Mouse (Mus musculus) liver, adult 2 months (tissue): ENCODE measurements at regions not wholly inside any gene's neighbourhood (a gene's known extent, or its start where the extent isn't known, plus 50 kb on each side); places are given as distances from the start of the nearest gene placed in this dataset.
"Not testable (repeated sequence)": the region's sequence is repeated elsewhere in the genome, so short reads cannot be mapped to it uniquely, and the experiment has no call there.

Source experiments
- DNase-seq: peaks from one replicate; pipeline ENCODE4 v3.0.0-alpha.2; 2011; ENCODE audit warnings: low read depth, low spot score; ENCODE audit errors: extremely low read depth
- H3K27ac ChIP-seq: fragments of 200-500 bp; replicated peaks from 2 replicates; pipeline ENCODE4 v1.5.1; 2012; ENCODE audit warnings: low read depth, mild to moderate bottlenecking, control low read depth, inconsistent platforms, low read length; ENCODE audit not compliant: insufficient read depth
- H3K27me3 ChIP-seq: fragments of 200-500 bp; 2 replicates; pipeline ENCODE4 v1.6.1; 2012; ENCODE audit warnings: mild to moderate bottlenecking, moderate library complexity, low read length, inconsistent platforms; ENCODE audit not compliant: control insufficient read depth, insufficient read depth
- H3K36me3 ChIP-seq: fragments of 200-500 bp; 2 replicates; pipeline ENCODE4 v1.6.1; 2012; ENCODE audit warnings: low read length, inconsistent platforms; ENCODE audit not compliant: control insufficient read depth, insufficient read depth
- H3K4me1 ChIP-seq: fragments of 200-500 bp; 2 replicates; pipeline ENCODE4 v1.6.1; 2011; ENCODE audit warnings: low read length; ENCODE audit not compliant: control insufficient read depth, insufficient read depth
- H3K4me3 ChIP-seq: fragments of 200-500 bp; 2 replicates; pipeline ENCODE4 v1.5.1; 2011; ENCODE audit warnings: low read depth, mild to moderate bottlenecking, control low read depth, low read length, moderate library complexity; ENCODE audit not compliant: insufficient read depth
- H3K79me2 ChIP-seq: fragments of 200-500 bp; 2 replicates; pipeline ENCODE4 v1.6.1; 2012; ENCODE audit warnings: inconsistent platforms, mild to moderate bottlenecking, low read length, moderate library complexity; ENCODE audit not compliant: control insufficient read depth, insufficient read depth
- H3K9ac ChIP-seq: fragments of 200-500 bp; 2 replicates; pipeline ENCODE4 v1.6.1; 2012; ENCODE audit warnings: low read depth, mild to moderate bottlenecking, control low read depth, inconsistent platforms, low read length
- CTCF ChIP-seq: fragments of 200-500 bp; IDR thresholded peaks from 2 replicates; pipeline ENCODE4 v1.5.1; 2011; ENCODE audit warnings: low read depth, low read length, control low read depth
- POLR2A ChIP-seq: fragments of 200-500 bp; IDR thresholded peaks from 2 replicates; pipeline ENCODE4 v1.6.1; 2011; ENCODE audit warnings: low read length, control low read depth; ENCODE audit not compliant: insufficient read depth; ENCODE audit errors: extremely low read depth
- WGBS: fragments of 180-500 bp; shearing (Covaris S2); methylation state at CpG from one replicate; pipeline ENCODE4 v1.1.7; 2018; 5-methylcytosine and 5-hydroxymethylcytosine counted together

DNA sequence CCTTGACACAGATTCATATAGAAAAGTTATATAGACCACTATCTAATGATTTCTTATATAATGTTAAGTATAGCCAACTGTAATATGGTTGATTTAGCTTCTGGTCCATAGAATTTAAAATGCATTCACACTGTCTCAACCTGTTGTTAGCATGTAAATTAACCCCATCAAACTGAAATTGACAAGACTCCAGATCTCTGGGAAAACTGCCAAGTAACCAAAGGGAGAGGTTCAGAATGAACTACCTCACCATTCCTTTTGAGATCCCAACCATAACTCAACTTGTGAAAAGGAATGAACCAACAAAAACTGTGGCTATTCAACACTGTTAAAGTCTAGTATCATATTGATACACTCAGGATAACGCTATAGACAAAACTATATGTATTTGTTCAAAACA lies 162.0 kb upstream of the Hsf2 start:
- DNase-seq, result no peak
- TF ChIP-seq POLR2A (no peak), CTCF (no peak)
- H3K27me3 ChIP-seq, result no peaks in the 10 kb centered on the region
- H3K4me1 ChIP-seq, result no peaks in the 10 kb centered on the region
- no peaks in the 10 kb centered on the region for H3K79me2 ChIP-seq
- 50% methylated on average over 1 of the region's 1 CpGs for WGBS
- no peak overlapping the region for H3K4me3 ChIP-seq
- H3K27ac ChIP-seq, result no peak overlapping the region
- H3K9ac ChIP-seq, result no peak overlapping the region
- no peaks in the 10 kb centered on the region for H3K36me3 ChIP-seq

DNA sequence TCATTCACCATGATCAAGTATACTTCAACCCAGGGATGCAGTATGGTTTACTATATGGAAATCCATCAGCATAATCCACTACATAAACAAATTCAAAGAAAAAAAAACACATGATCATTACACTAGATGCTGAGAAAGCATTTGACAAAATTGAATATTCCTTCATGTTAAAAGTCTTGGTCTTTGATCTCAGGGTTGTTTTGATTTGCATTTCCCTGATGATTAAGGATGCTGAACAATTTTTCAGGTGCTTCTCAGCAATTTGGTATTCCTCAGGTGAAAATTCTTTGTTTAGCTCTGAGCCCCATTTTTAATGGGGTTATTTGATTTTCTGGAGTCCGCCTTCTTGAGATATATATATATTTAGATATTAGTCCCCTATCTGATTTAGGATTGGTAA lies 123.4 kb upstream of the Hsf2 start:
- H3K27ac ChIP-seq, DNase-seq, H3K79me2 ChIP-seq, H3K36me3 ChIP-seq, H3K4me1 ChIP-seq, H3K27me3 ChIP-seq, H3K4me3 ChIP-seq, H3K9ac ChIP-seq: not testable (repeated sequence)
- 93% methylated on average over 1 of the region's 1 CpGs for WGBS
